Mouse (Mus musculus) kidney, adult 9 months (tissue): ENCODE results near the gene Rspry1.
A peak's percentile ranks its signal among the peaks of the same experiment; 100 is the strongest.

Source experiments
- DNase-seq: peaks from one replicate; pipeline ENCODE4 v3.0.0; 2022

The Rspry1 gene

GRCm38 (mm10) chr8:94604030-94604429, 2.3 kb downstream of the Rspry1 start:
- no peak for DNase-seq

DNA sequence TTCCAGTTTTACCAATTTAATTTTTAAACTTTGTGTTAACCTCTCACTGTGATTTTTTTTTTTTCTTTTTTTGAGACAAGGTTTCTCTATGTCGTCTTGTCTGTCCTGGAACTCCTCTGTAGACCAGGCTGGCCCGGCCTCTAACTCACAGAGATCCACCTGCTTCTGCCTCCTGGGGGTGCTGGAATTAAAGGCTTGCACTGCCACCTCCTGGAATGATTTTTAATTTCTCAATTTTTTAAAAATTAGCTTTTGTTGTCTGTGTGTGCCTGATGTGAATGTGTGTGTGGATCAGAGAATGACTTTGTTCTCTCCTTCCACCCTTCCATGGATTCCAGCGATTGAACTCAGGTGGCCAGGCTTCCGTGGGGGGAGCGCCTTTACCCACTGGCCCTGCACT, 5.3 kb downstream of the Rspry1 start:
- no peak for DNase-seq

- DNase-seq = no peak
Observed at GRCm38 (mm10) chr8:94624885-94625284, 23.1 kb downstream of the Rspry1 start.

GRCm38 (mm10) chr8:94633564-94634194, 31.9 kb downstream of the Rspry1 start:
- DNase-seq = no peak

- DNase-seq = no peak
Observed at GRCm38 (mm10) chr8:94634211-94634610, 32.5 kb downstream of the Rspry1 start.

- DNase-seq = no peak
Observed at GRCm38 (mm10) chr8:94641183-94641582, 39.4 kb downstream of the Rspry1 start.

DNA sequence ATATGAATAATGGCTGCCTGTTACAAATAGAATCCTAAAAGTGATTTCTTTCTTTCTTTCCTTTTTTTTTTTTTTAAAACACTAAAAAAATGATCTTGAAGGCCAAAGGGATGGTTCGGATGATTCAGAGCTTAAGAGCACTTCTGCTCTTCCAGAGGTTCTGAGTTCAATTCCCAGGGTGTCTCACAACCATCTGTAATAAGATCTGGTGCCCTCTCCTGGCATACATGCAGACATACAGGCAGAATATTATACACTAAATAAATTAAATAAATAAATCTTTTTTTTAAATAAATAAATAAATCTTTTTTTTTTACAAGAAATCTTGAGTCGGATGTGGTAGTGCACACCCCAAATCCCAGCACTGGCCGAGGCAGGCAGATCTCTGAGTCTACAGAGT, 40.2 kb downstream of the Rspry1 start:
- no peak for DNase-seq

- DNase-seq = no peak
Observed at GRCm38 (mm10) chr8:94645202-94645601, 43.5 kb downstream of the Rspry1 start.

- DNase-seq = no peak
Observed at GRCm38 (mm10) chr8:94646165-94646564, 44.4 kb downstream of the Rspry1 start.

GRCm38 (mm10) chr8:94649496-94649895, 47.8 kb downstream of the Rspry1 start:
- DNase-seq = no peak

- DNase-seq = no peak
Observed at GRCm38 (mm10) chr8:94652951-94653350, 51.2 kb downstream of the Rspry1 start.

- DNase-seq = no peak
Observed at GRCm38 (mm10) chr8:94654994-94655393, 53.3 kb downstream of the Rspry1 start.

- no peak for DNase-seq
Observed at GRCm38 (mm10) chr8:94658031-94658430, 56.3 kb downstream of the Rspry1 start.

- no peak for DNase-seq
Observed at GRCm38 (mm10) chr8:94660418-94660817, 58.7 kb downstream of the Rspry1 start.

DNA sequence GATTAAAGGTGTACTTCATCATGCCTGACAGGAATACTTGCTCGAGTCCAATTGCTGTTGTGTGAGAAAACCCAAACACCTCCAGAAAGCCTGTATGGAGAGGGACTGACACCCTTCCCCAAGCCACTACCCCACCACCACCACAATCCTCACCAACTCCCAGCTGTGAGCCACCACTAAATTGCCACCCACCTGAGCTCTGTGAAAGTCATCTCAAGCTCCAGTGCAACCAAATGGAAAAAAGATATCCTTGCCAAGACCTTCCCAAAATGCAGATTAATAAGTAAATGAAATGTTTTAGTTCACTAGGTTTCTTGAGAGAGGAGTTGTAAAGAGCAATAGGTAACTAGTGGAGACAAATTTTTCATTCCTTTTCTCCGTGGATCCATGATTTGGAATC, 63.0 kb downstream of the Rspry1 start:
- DNase-seq = peak; percentile 80

DNA sequence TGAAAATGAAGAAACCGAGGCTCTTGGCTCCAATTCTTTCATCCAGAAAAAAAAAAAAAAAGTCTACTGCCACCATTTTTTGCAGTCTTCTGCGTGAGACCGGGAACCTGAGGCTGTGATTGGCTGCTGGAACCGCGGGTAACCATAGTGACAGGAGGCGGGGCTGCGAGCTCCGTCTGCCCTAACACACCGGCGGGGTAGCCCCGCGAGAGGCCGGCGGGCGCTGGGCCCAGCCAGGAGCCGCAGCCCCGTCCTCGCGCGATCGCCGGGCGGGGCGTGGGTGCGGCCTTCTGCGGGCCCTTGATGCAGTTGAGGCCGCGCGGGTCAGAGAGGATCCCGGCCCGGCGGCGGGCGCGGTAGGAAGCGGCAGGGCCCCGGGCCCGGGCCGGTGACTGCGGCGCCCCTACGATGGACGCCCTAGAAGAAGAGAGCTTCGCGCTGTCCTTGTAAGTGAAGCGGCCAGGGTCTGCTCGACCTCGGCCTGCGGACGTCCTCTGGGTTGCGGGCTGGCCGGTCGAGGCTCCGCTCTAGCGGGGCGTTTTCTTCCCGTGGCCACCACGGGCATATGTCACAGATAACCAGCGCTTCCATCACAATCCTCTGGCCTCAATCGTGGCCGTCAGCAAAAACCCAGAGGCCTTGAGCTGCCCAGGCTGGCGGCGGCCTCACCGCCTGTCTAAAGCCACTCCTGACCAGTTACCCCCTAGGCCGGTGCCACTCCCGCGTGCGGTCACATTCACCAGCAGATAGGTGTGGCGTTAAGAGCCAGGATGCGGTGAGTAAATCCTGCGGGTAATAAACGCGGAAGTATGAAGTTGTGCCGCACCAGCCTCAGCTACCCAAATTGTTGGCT, 64.9 kb downstream of the Rspry1 start, which contains the start of gene Arl2bp:
Gene Arl2bp, plus strand, starts transcription at position 145 of the 853 bp plus-strand sequence.
- peak; percentile 96 for DNase-seq

DNA sequence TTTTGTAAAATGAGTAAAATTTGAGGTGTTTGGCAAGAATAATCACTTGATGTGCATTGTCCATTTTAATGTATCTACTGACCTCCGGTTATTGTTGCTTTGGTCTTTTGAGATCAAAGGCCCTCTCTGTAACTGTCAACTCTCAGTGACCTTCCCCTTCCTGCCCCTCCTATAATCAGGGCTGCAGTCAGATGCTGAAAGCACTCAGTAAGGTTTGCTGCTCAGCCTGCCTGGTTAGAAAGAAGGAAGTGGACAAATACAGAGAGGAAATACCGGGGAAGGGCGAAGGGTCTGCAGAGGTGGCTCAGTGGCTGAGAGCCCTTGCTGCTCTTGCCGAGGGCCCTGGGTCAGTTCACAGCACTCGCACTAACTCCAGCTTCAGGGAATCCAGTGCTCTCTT, 72.6 kb downstream of the Rspry1 start:
- no peak for DNase-seq

DNA sequence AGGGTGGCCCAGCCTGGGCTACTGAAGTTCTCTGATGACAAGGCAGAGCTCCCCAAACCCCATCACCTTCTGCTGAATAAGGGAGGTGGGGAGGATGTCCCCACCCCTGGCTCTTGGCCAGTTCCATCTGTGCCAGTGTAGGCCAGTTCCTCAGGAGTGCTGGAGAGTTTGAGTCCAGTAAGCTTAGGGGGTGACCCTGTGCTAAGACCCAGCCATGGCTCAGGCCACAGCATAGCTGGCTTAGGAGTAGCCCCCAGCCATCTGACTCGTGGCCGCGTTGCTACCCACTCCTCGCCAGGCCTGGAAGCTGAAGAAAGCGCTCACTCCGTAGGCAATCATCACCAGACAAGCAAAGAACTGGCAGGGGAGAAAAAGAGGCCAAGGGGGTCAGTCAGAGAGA, 74.2 kb downstream of the Rspry1 start:
- no peak for DNase-seq

DNA sequence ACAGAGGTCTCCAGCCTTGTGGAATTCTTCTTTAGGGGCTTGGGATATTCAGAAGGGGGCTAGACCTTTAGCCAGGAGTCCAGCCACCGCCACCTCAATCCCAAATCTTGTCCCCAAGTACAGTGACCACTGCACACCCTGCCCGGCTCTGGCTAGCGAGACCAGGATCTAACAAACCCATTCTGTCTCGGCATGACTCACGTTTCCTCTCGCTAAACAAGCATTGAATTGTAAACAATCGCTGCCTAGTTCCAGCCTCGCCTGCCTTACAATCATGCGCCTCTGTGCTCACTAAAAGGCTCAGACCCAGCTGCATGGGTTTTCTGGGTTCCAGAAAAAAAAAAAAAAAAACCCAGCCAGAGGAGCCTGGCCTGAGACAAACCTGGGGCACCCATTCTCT, 76.8 kb downstream of the Rspry1 start:
- no peak for DNase-seq

DNA sequence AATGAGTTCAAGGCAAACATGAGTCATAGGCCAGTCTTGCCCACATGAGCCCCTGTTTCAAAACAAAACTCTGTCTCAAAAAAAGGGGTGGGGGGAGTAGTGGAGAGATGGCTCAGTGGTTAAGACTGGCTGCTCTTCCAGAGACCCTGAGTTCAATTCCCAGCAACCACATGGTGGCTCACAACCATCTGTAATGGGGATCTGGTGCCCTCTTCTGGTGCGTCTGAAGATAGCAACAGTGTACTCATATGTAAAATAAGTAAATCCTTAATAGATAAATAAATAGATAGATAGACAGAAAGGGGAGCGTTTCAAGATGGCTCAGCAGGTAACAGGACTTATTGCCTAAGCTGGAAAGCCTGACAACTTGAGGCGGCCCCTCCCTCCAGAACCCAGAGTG, 78.7 kb downstream of the Rspry1 start:
- DNase-seq = no peak

DNA sequence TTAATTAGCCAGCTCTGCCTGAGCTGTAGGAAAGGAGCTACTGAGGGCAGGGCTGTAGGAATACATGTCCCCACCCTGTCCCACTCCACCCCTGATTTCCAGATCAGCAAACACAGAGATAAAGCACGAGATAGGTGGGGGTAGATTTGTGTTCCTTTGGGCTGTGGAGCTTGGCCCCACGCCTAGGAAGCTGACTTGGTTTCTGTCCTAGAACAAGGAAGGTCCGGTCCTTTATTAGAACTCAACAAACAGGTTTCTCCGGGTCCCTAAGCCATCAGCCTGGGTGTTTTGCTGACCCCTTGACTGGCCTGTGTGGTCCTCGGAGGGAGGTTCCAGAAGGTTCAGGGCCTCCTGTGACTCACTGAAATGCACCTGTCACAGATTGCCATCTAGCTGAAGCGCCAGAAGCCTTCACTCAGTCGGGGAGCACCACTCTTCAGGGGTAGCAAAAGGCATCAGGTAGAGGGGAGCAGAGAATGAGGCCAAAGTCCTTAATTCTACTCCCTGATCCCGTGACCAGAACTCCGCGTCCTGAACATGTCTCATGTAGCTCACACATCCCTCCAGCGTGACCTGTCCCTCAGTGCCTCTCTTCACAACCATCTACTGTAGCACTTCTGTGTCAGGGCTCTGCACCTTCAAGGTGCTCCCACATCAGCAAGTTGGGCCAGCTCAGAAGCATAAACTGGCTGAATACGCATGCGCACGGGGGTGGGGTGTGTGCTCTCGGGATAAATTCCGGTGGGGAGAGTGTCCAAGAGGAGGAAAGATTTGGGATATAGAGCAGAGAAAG, 81.2 kb downstream of the Rspry1 start:
- DNase-seq = no peak

GRCm38 (mm10) chr8:94684287-94684686, 82.5 kb downstream of the Rspry1 start:
- DNase-seq = no peak

DNA sequence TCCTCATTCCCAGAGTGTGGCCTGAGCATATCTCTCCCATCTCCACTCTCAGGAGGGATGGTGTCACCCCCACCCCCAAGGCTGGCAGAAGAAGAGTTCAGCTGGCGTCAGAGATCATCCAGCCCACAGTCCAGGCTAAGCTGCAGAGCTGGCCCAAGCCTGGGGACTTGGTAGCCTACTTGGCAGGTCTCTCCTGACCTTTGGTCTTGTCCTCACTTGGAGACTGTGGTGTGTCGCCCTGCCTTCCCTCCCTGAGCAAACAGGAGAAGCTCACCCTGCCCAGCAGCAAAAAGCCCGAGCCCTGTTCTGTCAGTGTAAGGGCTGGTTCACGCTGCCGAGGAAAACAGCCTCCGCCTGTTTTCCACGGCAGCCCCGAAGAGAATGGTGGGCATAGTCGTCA, 84.2 kb downstream of the Rspry1 start:
- peak; percentile 87 for DNase-seq

- no peak for DNase-seq
Observed at GRCm38 (mm10) chr8:94694701-94695100, 93.0 kb downstream of the Rspry1 start.
